Mouse (Mus musculus): Measurements from ENCODE around the gene Gm48551. TPM values are rescaled to one million over a fixed set of nuclear protein-coding genes. Genes with fewer than 3 reads are reported as not detected.

Gene Gm48551
- polyA plus RNA-seq, 1 experiment from 2014 or later: 0.07 TPM

- WGBS (ENCODE audit: missing documents): 89% methylated on average over 2 of the region's 3 CpGs
- Histone ChIP-seq H3K27ac (no peak overlapping the region), H3K4me3 (ENCODE audit: inconsistent target) (no peak overlapping the region), H3K79me2 (ENCODE audit: inconsistent target) (no peaks in the 10 kb centered on the region), H3K36me3 (ENCODE audit: inconsistent target) (no peaks in the 10 kb centered on the region)
These were observed 51.2 kb downstream of the Gm48551 start for GRCm38 (mm10) chr10:81435436-81435835.

GRCm38 (mm10) chr10:81441019-81441418 is 56.8 kb downstream of the Gm48551 start:
- Histone ChIP-seq H3K4me3 (ENCODE audit: inconsistent target) (no peak overlapping the region), H3K27ac (no peak overlapping the region), H3K36me3 (ENCODE audit: inconsistent target) (no peaks in the 10 kb centered on the region), H3K79me2 (ENCODE audit: inconsistent target) (no peaks in the 10 kb centered on the region)

Other genes starting within 250 kb of the Gm48551 start
- 48.1 to 55.4 TPM (median 52.8 TPM) in 3 replicates for gene Zbtb7a, start 249.2 kb upstream of the Gm48551 start, polyA plus RNA-seq (2018)
- 19.6 to 22.5 TPM (median 21.5 TPM) in 3 replicates for gene Pias4, start 216.5 kb upstream of the Gm48551 start, polyA plus RNA-seq (2018)
- 749 to 1,081 TPM (median 1,012 TPM) in 3 replicates for gene Eef2, start 207.8 kb upstream of the Gm48551 start, polyA plus RNA-seq (2018)
- gene Dapk3, start 201.5 kb upstream of the Gm48551 start, polyA plus RNA-seq (2018): 41.2 to 57.0 TPM (median 43.5 TPM) in 3 replicates
- gene 4930442H23Rik, start 200.6 kb upstream of the Gm48551 start, polyA plus RNA-seq (2018): not detected in 3 replicates
- gene Nmrk2, start 182.4 kb upstream of the Gm48551 start, polyA plus RNA-seq (2018): not detected in 3 replicates
- not detected in 3 replicates for gene Atcay, start 153.6 kb upstream of the Gm48551 start, polyA plus RNA-seq (2018)
- 0.26 to 0.61 TPM (median 0.53 TPM) in 3 replicates for gene Zfr2, start 151.3 kb upstream of the Gm48551 start, polyA plus RNA-seq (2018)
- 5.3 to 5.7 TPM (median 5.5 TPM) in 3 replicates for gene Matk, start 131.5 kb upstream of the Gm48551 start, polyA plus RNA-seq (2018)
- 39.4 to 78.9 TPM (median 55.8 TPM) in 3 replicates for gene Mrpl54, start 117.5 kb upstream of the Gm48551 start, polyA plus RNA-seq (2018)
- 9.8 to 31.4 TPM (median 19.8 TPM) in 3 replicates for gene Apba3, start 117.5 kb upstream of the Gm48551 start, polyA plus RNA-seq (2018)
- gene Tjp3, start 92.9 kb upstream of the Gm48551 start, polyA plus RNA-seq (2018): 1.7 to 4.2 TPM (median 3.3 TPM) in 3 replicates
- 63.2 to 85.8 TPM (median 77.1 TPM) in 3 replicates for gene Pip5k1c, start 91.5 kb upstream of the Gm48551 start, polyA plus RNA-seq (2018)
- gene Cactin, start 63.4 kb upstream of the Gm48551 start, polyA plus RNA-seq (2018): 14.4 to 21.3 TPM (median 15.1 TPM) in 3 replicates
- not detected in 3 replicates for gene Tbxa2r, start 55.7 kb upstream of the Gm48551 start, polyA plus RNA-seq (2018)
- gene Gipc3, start 41.2 kb upstream of the Gm48551 start, polyA plus RNA-seq (2018): 0.07 TPM in 1 of 3 replicates, not detected in the others
- 33.1 to 54.6 TPM (median 42.5 TPM) in 3 replicates for gene Hmg20b, start 34.0 kb upstream of the Gm48551 start, polyA plus RNA-seq (2018)
- gene Mfsd12, start 27.0 kb upstream of the Gm48551 start, polyA plus RNA-seq (2018): 129 to 266 TPM (median 167 TPM) in 3 replicates
- gene 4930404N11Rik, start 18.6 kb upstream of the Gm48551 start, polyA plus RNA-seq (2018): 1.5 to 9.8 TPM (median 2.5 TPM) in 3 replicates
- 12.9 to 17.0 TPM (median 15.3 TPM) in 3 replicates for gene Fzr1, start 6.0 kb upstream of the Gm48551 start, polyA plus RNA-seq (2018)
- 21.0 to 48.1 TPM (median 32.0 TPM) in 3 replicates for gene Dohh, start within 50 bp of the Gm48551 start, polyA plus RNA-seq (2018)
- 0.57 TPM in 1 of 3 replicates, not detected in the others for gene Gm48552, start 4.5 kb downstream of the Gm48551 start, polyA plus RNA-seq (2018)
- 9.6 to 21.8 TPM (median 14.6 TPM) in 3 replicates for gene Smim24, start 8.6 kb downstream of the Gm48551 start, polyA plus RNA-seq (2018)
- 33.6 to 60.6 TPM (median 57.7 TPM) in 3 replicates for gene Nfic, start 71.2 kb downstream of the Gm48551 start, polyA plus RNA-seq (2018)
- 0.04 TPM in 1 of 3 replicates, not detected in the others for gene Celf5, start 98.2 kb downstream of the Gm48551 start, polyA plus RNA-seq (2018)
- gene Ncln, start 111.9 kb downstream of the Gm48551 start, polyA plus RNA-seq (2018): 54.5 to 93.3 TPM (median 77.1 TPM) in 3 replicates
- 0.14 to 0.26 TPM (median 0.14 TPM) in 3 replicates for gene S1pr4, start 115.7 kb downstream of the Gm48551 start, polyA plus RNA-seq (2018)
- gene Gna15, start 139.8 kb downstream of the Gm48551 start, polyA plus RNA-seq (2018): 4.6 to 16.6 TPM (median 10.2 TPM) in 3 replicates
- 3.5 to 6.3 TPM (median 6.2 TPM) in 3 replicates for gene Gna11, start 160.7 kb downstream of the Gm48551 start, polyA plus RNA-seq (2018)
- 301 to 334 TPM (median 303 TPM) in 3 replicates for gene Aes, start 175.0 kb downstream of the Gm48551 start, polyA plus RNA-seq (2018)
- 1.3 to 3.9 TPM (median 3.6 TPM) in 3 replicates for gene Tle2, start 190.1 kb downstream of the Gm48551 start, polyA plus RNA-seq (2018)
- gene Tle6, start 216.6 kb downstream of the Gm48551 start, polyA plus RNA-seq (2018): 9.8 to 17.4 TPM (median 16.7 TPM) in 3 replicates
- gene BC025920, start 221.8 kb downstream of the Gm48551 start, polyA plus RNA-seq (2018): 0.30 to 0.55 TPM (median 0.40 TPM) in 3 replicates
- gene Sirt6, start 243.3 kb downstream of the Gm48551 start, polyA plus RNA-seq (2018): 7.3 to 9.1 TPM (median 8.1 TPM) in 3 replicates
- 10.3 to 12.0 TPM (median 11.5 TPM) in 3 replicates for gene Ankrd24, start 244.1 kb downstream of the Gm48551 start, polyA plus RNA-seq (2018)

Measured in macrophage (primary cell).